Mouse (Mus musculus) c-Kit-positive CD71-negative TER-119-negative erythroid progenitor cells, embryonic 14.5 days (primary cell): Measurements from ENCODE around the gene Selplg.
"Not testable (repeated sequence)": the region's sequence is repeated elsewhere in the genome, so short reads cannot be mapped to it uniquely, and the experiment has no call there.

Experiments
- DNase-seq: peaks from one replicate; pipeline ENCODE4 v3.0.0-alpha.2; 2013; ENCODE audit warnings: low read depth

Gene Selplg

DNA sequence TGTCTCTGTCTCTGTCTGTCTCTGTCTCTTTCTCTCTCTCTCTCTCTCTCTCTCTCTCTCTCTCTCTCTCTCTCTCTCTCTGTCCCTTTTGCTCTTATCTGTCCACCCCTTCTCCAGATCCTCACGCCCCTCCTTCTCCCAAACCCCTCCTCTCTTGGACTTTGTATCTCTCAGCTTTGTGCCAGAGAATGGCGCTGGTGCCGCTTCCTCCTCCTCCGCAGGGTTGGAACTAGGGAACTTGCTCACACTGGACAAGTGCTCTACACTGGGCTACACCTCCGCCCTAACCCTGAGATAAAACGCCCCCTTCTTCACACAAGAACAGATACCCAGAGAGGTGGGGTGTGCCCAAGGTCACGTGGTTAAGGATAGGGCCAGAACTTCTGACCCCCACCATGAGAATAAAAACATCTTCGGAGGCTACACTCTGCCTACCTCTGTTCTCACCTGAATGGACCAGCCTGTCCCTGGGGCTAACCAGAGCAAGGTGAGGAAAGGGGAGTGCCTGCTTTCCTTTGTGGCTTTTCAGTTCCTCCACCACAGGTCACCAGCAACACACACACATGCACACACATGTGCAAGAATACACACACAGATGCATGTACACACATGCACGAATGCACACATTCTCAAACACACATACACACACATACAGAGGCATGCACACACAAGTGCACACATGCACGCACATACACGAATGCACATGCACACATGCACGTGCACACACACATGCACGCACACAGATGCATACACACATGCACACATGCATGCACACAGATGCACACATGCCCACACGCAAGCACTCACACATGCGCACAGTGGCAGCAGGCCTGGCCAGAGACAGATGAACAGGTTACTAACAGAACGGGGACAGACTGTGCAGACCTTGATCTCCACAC, 41.0 kb downstream of the Selplg start:
- DNase-seq: no peak

GRCm38 (mm10) chr5:113790453-113791196, 41.8 kb downstream of the Selplg start:
- no peak for DNase-seq

DNA sequence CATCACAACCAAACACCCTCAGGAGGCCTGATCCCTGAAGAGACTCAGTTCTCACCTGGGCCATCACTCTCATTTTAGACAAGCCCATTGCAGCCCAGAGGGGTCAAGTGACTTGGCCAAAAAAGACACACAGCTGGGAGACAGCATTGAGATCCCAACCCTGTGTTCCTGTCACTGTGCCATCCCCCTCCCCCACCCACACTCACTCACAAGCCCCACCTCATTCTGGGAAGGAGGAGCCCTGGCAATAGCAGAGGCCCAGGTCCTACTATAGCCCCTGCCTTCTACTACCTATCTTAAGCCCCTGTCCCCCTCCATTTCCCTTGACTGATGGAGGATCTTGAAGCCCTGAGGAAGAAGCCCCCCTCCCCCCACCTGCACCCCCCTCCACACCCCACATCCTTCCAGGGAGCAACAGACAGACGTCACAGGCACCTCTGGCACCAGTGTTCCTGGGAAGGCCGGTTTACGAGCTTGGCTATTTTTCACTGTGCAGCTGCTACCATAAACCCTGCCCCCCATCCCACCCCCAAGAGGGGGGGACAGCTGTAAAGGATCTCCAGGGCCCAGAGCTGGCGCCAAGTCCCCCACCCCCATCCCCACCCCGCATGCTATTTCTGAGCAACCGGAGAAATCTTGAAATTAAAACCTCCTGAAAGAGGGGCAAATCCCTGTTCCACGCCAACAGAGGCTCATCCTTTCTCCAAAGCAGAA, 43.2 kb downstream of the Selplg start:
- no peak for DNase-seq

GRCm38 (mm10) chr5:113788645-113789044, 43.8 kb downstream of the Selplg start:
- DNase-seq: no peak

DNA sequence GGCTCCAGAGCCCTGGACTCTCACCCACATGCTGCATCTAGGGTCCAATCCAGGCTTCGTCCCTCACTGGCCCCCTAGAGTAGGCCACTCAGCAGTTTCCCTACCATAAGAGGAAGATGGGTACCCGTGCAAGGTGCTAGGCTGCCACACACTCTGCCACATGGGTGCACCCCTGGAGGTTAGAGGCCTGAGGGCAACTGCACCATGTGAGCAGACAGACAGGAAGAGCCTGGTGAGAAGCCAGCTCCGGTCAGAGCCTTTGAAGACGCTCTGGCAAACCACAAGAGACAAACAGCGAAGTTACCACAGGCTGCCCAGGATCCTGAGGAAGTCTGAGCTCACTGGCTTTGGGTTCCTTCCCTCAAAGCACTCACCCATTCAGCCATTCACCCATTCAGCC, 45.5 kb downstream of the Selplg start:
- no peak for DNase-seq

DNA sequence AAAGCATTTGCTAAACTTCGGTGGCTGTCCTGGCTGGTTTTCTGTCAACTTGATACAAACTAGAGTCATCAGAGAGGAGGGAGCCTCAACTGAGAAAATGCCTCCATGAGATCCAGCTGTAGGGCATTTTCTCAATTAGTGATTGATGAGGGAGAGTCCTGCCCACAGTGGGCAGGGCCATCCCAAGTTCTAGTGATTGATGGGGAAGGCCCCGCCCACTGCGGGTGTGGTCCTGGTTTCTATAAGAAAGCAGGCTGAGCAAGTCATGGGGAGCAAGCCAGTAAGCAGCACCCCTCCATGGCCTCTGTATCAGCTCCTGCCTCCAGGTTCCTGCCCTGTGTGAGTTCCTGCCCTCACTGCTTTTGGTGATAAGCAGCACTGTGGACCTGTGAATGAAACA, 48.3 kb downstream of the Selplg start:
- not testable (repeated sequence) for DNase-seq

GRCm38 (mm10) chr5:113783581-113784001, 48.9 kb downstream of the Selplg start:
- DNase-seq: no peak

DNA sequence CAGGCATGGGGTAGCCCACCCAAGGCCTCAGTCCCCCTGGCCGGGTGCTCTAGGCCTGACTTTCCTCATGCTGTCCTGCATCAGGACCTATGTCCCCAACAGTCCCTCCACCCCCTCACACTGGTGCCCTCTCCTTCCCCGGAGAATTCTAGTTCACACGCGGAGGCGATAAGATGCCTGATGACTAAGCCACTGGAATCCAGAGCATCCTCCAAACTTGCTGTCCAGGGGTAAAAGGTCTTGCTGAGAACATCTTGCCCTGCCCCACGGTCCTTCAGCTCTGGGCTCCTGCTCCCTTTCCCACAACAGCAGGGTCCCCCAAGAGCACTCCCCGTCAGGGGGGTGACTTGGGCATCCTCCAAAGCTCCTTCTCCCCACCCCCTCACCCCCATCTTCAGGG, 49.8 kb downstream of the Selplg start:
- DNase-seq: no peak

DNA sequence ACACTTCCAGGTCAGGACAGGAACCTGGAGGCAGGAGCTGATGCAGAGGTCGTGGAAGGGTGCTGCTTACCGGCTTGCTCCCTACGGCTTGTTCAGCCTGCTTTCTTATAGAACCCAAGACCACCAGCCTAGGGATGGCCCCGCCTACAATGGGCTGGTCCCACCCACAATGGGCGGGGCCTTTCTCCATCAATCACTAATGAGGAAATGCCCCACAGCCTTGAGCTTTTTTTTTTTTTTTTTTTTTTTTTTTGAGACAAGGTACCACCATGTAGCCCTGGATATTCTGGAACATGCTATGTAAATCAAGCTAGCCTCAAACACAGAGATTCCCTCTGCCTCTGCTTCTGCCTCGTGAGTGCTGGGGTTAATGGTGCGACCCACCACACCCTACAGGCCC, 50.6 kb downstream of the Selplg start:
- DNase-seq: no peak

DNA sequence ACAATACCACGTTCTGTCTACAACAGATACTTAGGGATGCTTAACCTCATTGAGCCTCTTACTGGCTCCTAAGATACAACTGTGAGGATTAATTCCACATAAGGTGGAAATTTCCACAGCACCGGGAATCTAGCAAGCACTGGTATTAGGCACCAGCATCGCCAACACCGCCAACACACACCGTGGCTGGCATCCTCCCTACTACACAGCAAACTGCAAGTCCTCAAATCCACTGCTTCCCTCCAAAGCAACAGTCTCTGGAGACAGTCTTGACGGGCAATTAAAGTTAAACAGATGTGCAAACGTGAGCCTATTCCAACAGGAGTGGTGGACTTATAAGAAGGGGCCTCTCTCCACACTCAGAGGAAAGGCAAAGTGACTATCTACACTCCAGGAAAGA, 51.2 kb downstream of the Selplg start:
- DNase-seq: no peak

DNA sequence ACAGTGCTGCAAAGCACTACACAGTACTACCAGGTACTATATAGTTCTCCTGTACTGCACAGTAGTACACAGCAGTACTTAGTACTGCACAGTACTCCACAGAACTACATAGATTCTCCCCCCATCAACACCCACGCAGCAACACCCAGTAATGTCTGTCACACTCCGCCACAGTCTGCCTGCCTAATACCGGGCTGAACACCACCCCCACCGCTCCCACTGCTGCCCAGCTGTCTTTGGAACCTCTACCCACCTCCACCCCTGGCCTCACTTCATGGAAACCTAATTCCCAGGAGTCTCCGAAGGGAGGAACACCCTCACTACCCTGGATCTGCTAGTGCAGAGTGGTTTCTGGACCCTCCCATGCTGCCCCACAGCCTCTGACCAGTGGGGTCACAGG, 51.7 kb downstream of the Selplg start:
- DNase-seq: no peak

GRCm38 (mm10) chr5:113780082-113780752, 52.2 kb downstream of the Selplg start:
- DNase-seq: no peak

DNA sequence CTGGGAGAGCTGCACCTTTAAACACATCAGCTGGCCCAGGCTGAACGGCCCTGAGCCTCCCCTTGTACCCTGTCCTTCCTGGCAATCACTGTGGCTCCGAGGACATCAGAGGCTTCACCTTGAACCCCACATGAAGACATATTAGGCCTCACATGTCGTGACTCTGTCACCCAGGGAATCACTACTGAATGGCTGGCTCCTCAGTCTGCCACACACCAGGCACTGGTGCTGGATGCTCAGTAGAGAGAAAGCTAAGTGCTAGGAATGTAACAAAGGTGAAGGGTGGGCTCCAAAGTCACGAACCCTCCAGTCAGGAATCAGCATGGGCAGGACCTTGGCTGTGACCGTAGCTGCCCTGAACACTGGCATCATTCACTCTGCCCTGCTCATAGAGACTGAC, 52.9 kb downstream of the Selplg start:
- DNase-seq: no peak

DNA sequence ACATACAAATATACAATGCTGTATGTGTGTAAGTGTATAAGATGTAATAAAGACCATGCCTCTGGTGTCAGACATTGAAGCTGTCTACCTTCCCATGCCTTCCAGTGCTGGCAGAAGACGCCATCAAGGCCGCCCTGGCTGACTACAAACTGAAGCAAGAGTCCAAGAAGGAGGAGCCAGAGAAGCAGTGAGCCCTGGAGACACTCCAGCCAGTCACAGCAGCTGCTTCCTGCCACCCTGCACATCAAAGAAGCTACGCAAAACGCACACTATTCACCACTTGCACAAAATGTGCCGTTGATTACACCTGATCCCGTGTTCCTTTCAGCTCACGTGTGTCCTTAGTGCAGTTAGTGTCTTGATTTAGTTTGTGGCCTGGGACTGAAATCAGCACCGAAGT, 54.7 kb downstream of the Selplg start:
- not testable (repeated sequence) for DNase-seq

- peak; percentile 54 for DNase-seq
These were observed 55.6 kb downstream of the Selplg start for GRCm38 (mm10) chr5:113776896-113777226.

- no peak for DNase-seq
These were observed 56.1 kb downstream of the Selplg start for GRCm38 (mm10) chr5:113776128-113776895.

- no peak for DNase-seq
These were observed 56.9 kb downstream of the Selplg start for GRCm38 (mm10) chr5:113775585-113775984.

DNA sequence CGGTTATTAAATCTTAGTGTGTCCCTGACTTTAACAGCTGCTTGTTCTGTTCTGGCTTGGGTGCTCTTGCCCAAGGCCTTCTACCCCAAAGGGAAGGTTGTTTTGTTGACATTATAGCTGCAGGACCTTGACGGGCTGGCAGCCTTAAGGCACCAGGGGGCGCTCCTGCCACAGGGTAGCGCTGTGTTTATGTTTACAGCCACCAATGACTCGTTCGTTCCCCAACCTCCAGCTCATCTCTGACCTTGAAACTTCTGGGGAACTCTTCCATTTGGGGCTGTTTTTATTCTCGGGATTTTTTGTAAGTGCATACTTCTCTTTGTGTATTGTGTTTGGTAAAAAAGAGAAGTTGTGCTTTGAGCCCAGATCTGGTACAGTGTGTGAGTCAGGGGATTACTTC, 58.8 kb downstream of the Selplg start:
- DNase-seq: peak; percentile 87

- DNase-seq: no peak
These were observed 59.4 kb downstream of the Selplg start for GRCm38 (mm10) chr5:113772905-113773519.

DNA sequence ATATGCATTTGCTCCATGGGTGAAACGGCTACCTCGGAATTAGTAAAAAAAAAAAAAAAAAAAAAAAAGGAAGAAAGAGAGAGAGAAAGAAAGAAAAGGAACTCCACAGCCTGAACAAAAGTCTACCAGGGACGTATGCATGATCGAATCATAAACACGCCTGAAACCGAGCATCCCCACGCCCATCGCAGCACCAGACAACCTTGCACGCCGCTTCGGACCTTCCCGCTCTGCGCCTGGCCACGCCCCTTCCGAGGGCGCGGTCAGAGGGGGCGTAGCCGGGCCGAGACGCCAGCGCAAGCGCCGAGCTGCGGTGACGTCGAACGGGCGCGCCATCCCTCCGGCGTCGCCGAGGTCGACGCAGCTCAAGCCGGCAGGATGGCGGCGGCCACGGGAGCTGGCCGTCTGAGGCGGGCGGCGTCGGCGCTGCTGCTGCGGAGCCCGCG, 60.0 kb downstream of the Selplg start, which contains the start of the genes Sart3 and Iscu:
TSS of gene Sart3 (minus strand) at position 61 of the 446 bp plus-strand sequence.
TSS of gene Iscu (plus strand) at position 299 of the 446 bp plus-strand sequence.
- DNase-seq: peak; percentile 89
